Mouse (Mus musculus) central nervous system, embryonic 18 days (tissue): Measurements from ENCODE around the gene Jak2. TPM values are rescaled to one million over a fixed set of nuclear protein-coding genes. Genes with fewer than 3 reads are reported as not detected.

ENCODE experiments used
- polyA plus RNA-seq: library from polyadenylated mRNA; depleted of rRNA; stranded (reverse); fragments of >200 nt; gene quantifications from 2 replicates; pipeline ENCODE4 v1.2.3, GENCODE M21; 2012; rRNA removed

Jak2 gene
- polyA plus RNA-seq, result 37.5 and 38.7 TPM in 2 replicates

GRCm38 (mm10) chr19:29251191-29251957 is at the start of gene Jak2:
Gene Jak2, plus strand, starts transcription at chr19:29251828.

DNA sequence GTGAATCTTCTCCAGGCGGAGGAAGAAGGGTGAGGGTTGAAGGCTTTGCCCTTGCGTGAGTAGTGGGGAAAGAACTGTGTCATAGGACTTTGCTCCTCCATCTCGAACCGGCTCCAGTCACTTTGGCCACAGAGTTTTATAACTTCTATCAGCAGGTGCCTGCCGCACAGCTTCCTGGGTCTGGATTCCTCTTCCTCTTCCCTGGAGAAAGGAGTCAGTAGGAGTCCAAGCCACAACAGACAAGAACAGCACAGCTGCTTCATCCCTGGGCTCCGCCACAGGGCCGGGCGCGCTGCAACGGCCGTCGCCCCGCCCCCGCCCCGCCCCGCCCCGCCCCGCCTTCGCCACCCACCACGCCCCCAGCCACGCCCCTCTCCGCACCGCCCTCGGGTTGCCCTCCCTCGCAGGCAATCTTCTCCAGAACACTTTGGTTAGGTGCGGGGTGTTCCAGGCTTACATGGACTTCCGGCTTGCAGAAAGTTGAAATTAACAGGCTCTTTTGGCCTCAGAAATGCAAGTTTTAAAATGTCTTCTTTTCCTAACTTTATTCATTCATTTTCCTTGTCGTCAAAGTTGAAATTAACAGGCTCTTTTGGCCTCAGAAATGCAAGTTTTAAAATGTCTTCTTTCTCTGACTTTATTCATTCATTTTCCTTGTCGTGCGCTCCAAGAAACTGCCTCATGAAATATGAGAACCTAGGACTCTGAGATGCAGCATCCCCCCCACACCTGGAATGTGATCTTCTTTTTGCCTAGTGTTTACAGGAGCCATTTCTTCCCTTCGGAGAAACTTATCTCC is 73.6 kb downstream of the Jak2 start, which contains the start of gene Insl6:
TSS of gene Insl6 (minus strand) at position 304 of the 799 bp plus-strand sequence.

GRCm38 (mm10) chr19:29334068-29334745 is 82.6 kb downstream of the Jak2 start, which contains the start of gene Rln1:
Gene Rln1, minus strand, starts transcription at chr19:29334670.

Other genes with a start within 250 kb of the Jak2 start
- gene Ak3, start 203.9 kb upstream of the Jak2 start, polyA plus RNA-seq, result 42.9 and 44.1 TPM in 2 replicates
- gene Rcl1, start 150.5 kb upstream of the Jak2 start, polyA plus RNA-seq, result 26.1 and 26.9 TPM in 2 replicates
- 0.82 and 0.87 TPM in 2 replicates for gene Insl6, start 73.5 kb downstream of the Jak2 start, polyA plus RNA-seq
- gene Rln1, start 82.8 kb downstream of the Jak2 start, polyA plus RNA-seq, result 4.1 and 4.6 TPM in 2 replicates
- 67.5 and 69.0 TPM in 2 replicates for gene Plgrkt, start 115.6 kb downstream of the Jak2 start, polyA plus RNA-seq
- 1.3 TPM in 2 replicates for gene Cd274, start 115.6 kb downstream of the Jak2 start, polyA plus RNA-seq
- gene Pdcd1lg2, start 159.1 kb downstream of the Jak2 start, polyA plus RNA-seq, result 0.05 and 0.09 TPM in 2 replicates